Mouse (Mus musculus) intestine, postnatal 0 days (tissue): ENCODE results near the gene Top2a. TPM values are rescaled to one million over a fixed set of nuclear protein-coding genes. Genes with fewer than 3 reads are reported as not detected.

Experiments used
- ATAC-seq: fragments of 200-750 bp; cut with Nextera tagmentation; 2 replicates; pipeline ENCODE4 v1.8.0; 2017; ENCODE audit warnings: mild to moderate bottlenecking, moderate TSS enrichment, moderate library complexity
- H3K27ac ChIP-seq: fragments of 300-500 bp; sonication (generic); 2 replicates; pipeline ENCODE4 v1.5.1; 2014; ENCODE audit warnings: mild to moderate bottlenecking, low read depth, low read length, moderate library complexity
- H3K27me3 ChIP-seq: fragments of 300-500 bp; sonication (generic); replicated peaks from 2 replicates; pipeline ENCODE4 v1.6.1; 2014; ENCODE audit warnings: low read length, mixed read lengths; ENCODE audit not compliant: control insufficient read depth, insufficient read depth
- H3K36me3 ChIP-seq: fragments of 300-500 bp; sonication (generic); 2 replicates; pipeline ENCODE4 v1.6.1; 2014; ENCODE audit warnings: mild to moderate bottlenecking, moderate library complexity; ENCODE audit not compliant: control insufficient read depth, insufficient read depth
- H3K4me1 ChIP-seq: fragments of 300-500 bp; sonication (generic); replicated peaks from 2 replicates; pipeline ENCODE4 v1.6.1; 2014; ENCODE audit warnings: antibody characterized with exemption, low read length, mixed read lengths; ENCODE audit not compliant: control insufficient read depth, insufficient read depth
- H3K4me2 ChIP-seq: fragments of 300-500 bp; sonication (generic); replicated peaks from 2 replicates; pipeline ENCODE4 v1.6.1; 2014; ENCODE audit warnings: low read depth, mild to moderate bottlenecking, moderate library complexity
- H3K4me3 ChIP-seq: fragments of 300-500 bp; sonication (generic); 2 replicates; pipeline ENCODE4 v1.5.1; 2014; ENCODE audit warnings: low read depth, low read length
- H3K9ac ChIP-seq: fragments of 300-500 bp; sonication (generic); 2 replicates; pipeline ENCODE4 v1.6.1; 2014; ENCODE audit warnings: mild to moderate bottlenecking, low read depth, low read length
- H3K9me3 ChIP-seq: fragments of 300-500 bp; sonication (generic); 2 replicates; pipeline ENCODE4 v1.6.1; 2016; ENCODE audit warnings: mixed run types; ENCODE audit not compliant: control insufficient read depth
- CTCF ChIP-seq: sonication (generic); IDR thresholded peaks from 2 replicates; pipeline ENCODE4 v1.5.1; 2016; ENCODE audit warnings: low read depth, mild to moderate bottlenecking, control low read depth, antibody characterized with exemption, moderate library complexity
- WGBS: fragments of 180-500 bp; shearing (Covaris S2); extraction: QIAGEN DNeasy Blood & Tissue Kit; methylation state at CpG from one replicate; pipeline ENCODE4 v1.1.7; 2014; 5-methylcytosine and 5-hydroxymethylcytosine counted together
- polyA plus RNA-seq: library from polyadenylated mRNA; unstranded; fragments of >200 nt; fragmentation: Nextera tagmentation; extraction: Ambion mirVana; gene quantifications from 2 replicates; pipeline ENCODE4 v1.2.1, GENCODE M21; 2015

Gene Top2a
- polyA plus RNA-seq, 1 experiment from 2014 or later: 41.8 TPM

DNA sequence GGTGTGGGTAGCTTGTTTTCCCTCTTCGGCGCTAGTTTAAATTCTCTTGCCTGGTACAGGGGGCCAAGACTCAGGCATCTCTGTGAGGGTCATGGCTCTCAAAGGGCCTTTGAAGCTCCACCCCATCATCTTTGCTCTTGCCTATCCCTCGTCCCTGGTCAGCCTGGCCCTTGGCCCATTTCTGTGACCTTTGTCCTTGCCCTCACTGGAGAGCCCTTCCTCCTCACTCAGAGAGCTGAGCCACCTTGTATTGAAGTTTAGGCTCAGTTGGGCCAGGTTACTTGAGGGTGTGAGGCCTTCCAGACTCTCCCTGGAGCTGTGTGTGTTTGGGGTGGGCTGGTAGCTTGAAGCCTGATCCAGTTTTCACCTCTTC lies 78.4 kb downstream of the Top2a start:
- Histone ChIP-seq H3K36me3 (peaks cover 3% of the 10 kb centered on the region; the same call in 1 of the 2 replicates), H3K9me3 (no peaks in the 10 kb centered on the region), H3K4me2 (no peak overlapping the region), H3K4me1 (peaks cover 30% of the 10 kb centered on the region), H3K27ac (peak overlapping the region; percentile 41; the same call in 1 of the 2 replicates), H3K4me3 (no peak overlapping the region), H3K27me3 (no peaks in the 10 kb centered on the region), H3K9ac (no peak overlapping the region)
- WGBS: 56% methylated on average over 3 of the region's 3 CpGs
- no peak for ATAC-seq
- TF ChIP-seq CTCF: no peak

DNA sequence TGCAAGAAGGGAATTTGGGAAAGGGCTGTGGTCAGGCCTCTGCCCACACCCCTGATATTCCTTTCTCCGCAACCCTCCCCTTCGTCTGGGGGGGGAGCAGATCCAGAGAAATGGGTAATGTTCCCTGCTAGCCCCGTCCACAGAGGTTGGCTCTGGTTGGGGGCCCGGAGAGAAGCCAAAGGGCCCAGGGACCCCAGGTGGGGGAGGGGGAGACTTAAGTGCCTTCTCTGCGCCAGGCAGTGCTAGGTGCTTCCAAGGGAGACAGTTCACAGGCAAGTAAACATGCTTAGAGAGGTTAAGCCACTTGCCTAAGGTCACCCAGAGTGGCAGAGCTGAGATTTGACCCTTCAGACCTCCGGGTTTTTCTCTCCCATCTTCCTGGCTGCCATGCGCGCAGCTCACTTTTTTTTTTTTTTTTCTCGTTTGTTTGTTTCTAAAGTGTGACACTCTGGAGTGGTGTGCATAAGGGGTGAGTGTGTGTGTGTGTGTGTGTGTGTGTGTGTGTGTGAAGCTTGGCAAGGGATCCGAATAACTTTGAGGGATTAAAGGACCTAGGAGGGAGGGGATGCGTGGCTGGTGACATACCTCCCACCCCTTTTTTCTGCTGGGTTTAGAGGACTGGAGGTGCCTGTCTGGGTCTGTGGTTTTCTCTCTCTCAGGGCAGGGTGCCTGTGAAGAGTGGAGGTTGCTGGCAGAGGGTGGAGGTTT lies 78.9 kb downstream of the Top2a start:
- WGBS: 41% methylated on average over 11 of the region's 11 CpGs
- H3K4me1 ChIP-seq: peaks cover 31% of the 10 kb centered on the region
- no peak overlapping the region for H3K4me3 ChIP-seq
- TF ChIP-seq CTCF: no peak
- no peaks in the 10 kb centered on the region for H3K9me3 ChIP-seq
- no peak overlapping the region for H3K9ac ChIP-seq
- H3K27ac ChIP-seq: peak overlapping the region; percentile 52
- no peak for ATAC-seq
- H3K4me2 ChIP-seq: no peak overlapping the region; the same call in 1 of the 2 replicates
- H3K36me3 ChIP-seq: peaks cover 2% of the 10 kb centered on the region; the same call in 1 of the 2 replicates
- no peaks in the 10 kb centered on the region for H3K27me3 ChIP-seq

DNA sequence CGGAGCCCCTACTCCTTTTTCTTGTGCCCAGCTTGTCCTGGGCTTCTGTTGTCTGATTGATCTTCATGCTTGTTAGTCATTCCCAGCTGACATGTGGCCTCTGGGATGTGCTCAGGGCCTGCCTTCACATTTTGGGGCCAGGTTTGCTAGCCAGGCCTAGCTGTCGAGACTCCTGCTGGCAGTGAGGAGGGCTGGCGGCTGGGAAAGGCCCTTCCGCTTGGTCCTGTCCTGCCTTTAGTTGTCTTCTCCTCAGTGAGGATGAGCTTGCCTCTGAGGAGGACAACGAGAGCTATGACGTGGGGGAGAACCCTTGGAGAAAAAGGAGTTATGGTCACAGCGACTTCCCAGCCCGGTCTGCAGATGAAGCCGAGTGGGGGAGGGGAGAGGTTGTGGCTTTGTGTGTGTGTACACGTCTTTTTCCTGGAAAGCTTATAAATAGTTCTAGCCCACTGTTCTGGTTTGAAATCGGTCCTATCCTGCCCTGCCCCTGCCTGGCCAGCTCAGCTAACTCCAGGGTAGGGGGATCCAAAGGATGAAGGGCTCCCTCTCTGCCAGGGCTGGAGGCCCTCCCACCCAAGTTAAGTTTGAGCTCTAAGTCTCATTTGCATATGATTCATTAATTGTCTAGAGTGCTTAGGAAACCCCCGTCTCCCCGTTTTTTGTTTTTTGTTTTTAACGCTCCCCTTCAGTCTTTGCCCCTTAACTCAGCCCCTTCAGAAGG lies 80.1 kb downstream of the Top2a start:
- Histone ChIP-seq H3K4me1 (peaks cover 41% of the 10 kb centered on the region), H3K36me3 (no peaks in the 10 kb centered on the region), H3K27ac (peak overlapping the region; percentile 52), H3K27me3 (no peaks in the 10 kb centered on the region), H3K9ac (no peak overlapping the region), H3K4me2 (peak overlapping the region; percentile 96), H3K4me3 (no peak overlapping the region), H3K9me3 (no peaks in the 10 kb centered on the region)
- 50% methylated on average over 14 of the region's 14 CpGs for WGBS
- peak; percentile 11; the same call in 1 of the 2 replicates for TF ChIP-seq CTCF
- ATAC-seq: no peak

Other genes starting within 250 kb of the Top2a start
- gene Nr1d1, start 248.9 kb downstream of the Top2a start, polyA plus RNA-seq: 4.1 and 5.1 TPM in 2 replicates
- 12.6 and 15.1 TPM in 2 replicates for gene Msl1, start 228.7 kb downstream of the Top2a start, polyA plus RNA-seq
- gene Casc3, start 219.3 kb downstream of the Top2a start, polyA plus RNA-seq: 10.8 and 12.4 TPM in 2 replicates
- gene Rapgefl1, start 187.4 kb downstream of the Top2a start, polyA plus RNA-seq: 0.69 and 0.80 TPM in 2 replicates
- 3.9 and 5.0 TPM in 2 replicates for gene Wipf2, start 160.6 kb downstream of the Top2a start, polyA plus RNA-seq
- gene Cdc6, start 116.4 kb downstream of the Top2a start, polyA plus RNA-seq: 4.0 and 4.5 TPM in 2 replicates
- gene Rara, start 96.4 kb downstream of the Top2a start, polyA plus RNA-seq: 22.2 and 22.4 TPM in 2 replicates
- 0.61 and 0.80 TPM in 2 replicates for gene Gjd3, start 41.2 kb downstream of the Top2a start, polyA plus RNA-seq
- 174 and 176 TPM in 2 replicates for gene Igfbp4, start 17.1 kb upstream of the Top2a start, polyA plus RNA-seq
- gene Tns4, start 65.1 kb upstream of the Top2a start, polyA plus RNA-seq: 0.39 and 0.53 TPM in 2 replicates
- 0.14 TPM in 1 of 2 replicates, not detected in the other for gene Ccr7, start 130.9 kb upstream of the Top2a start, polyA plus RNA-seq
- gene Smarce1, start 206.8 kb upstream of the Top2a start, polyA plus RNA-seq: 73.1 and 80.0 TPM in 2 replicates
- gene Krt222, start 219.9 kb upstream of the Top2a start, polyA plus RNA-seq: 0.42 and 0.61 TPM in 2 replicates